Mouse (Mus musculus) C2C12 (cell line): ENCODE measurements around the gene Gm43191. TPM values are rescaled to one million over a fixed set of nuclear protein-coding genes. Genes with fewer than 3 reads are reported as not detected.
"Not testable (repeated sequence)": the region's sequence is repeated elsewhere in the genome, so short reads cannot be mapped to it uniquely, and the experiment has no call there.

Experiments used
- H3K27me3 ChIP-seq: one replicate; pipeline ENCODE4 v1.6.1; 2011; ENCODE audit not compliant: control insufficient read depth, insufficient read depth, insufficient read length
- H3K36me3 ChIP-seq: one replicate; pipeline ENCODE4 v1.6.1; 2011; ENCODE audit not compliant: control insufficient read depth, insufficient read depth
- H3K4me3 ChIP-seq: one replicate; pipeline ENCODE4 v1.5.1; 2011; ENCODE audit warnings: mild to moderate bottlenecking, control low read depth; ENCODE audit not compliant: poor library complexity, insufficient read depth, severe bottlenecking
- H3K79me2 ChIP-seq: one replicate; pipeline ENCODE4 v1.6.1; 2011; ENCODE audit not compliant: control insufficient read depth, insufficient read depth
- H3K79me3 ChIP-seq: one replicate; pipeline ENCODE4 v1.6.1; 2011; ENCODE audit warnings: low read depth, control low read depth
- H3ac ChIP-seq: one replicate; pipeline ENCODE3; 2011; ENCODE audit warnings: low read depth; ENCODE audit not compliant: control insufficient read depth, insufficient read length
- CEBPB ChIP-seq: IDR thresholded peaks from one replicate; pipeline ENCODE4 v1.6.1; 2011; ENCODE audit warnings: low read depth, mild to moderate bottlenecking, control low read depth, moderate library complexity
- CTCF ChIP-seq: IDR thresholded peaks from one replicate; pipeline ENCODE4 v1.5.1; 2011; ENCODE audit not compliant: control insufficient read depth, insufficient read depth, insufficient read length
- FOSL1 ChIP-seq: IDR thresholded peaks from one replicate; pipeline ENCODE4 v1.8.0; 2011; ENCODE audit warnings: mild to moderate bottlenecking, low read length; ENCODE audit not compliant: poor library complexity, insufficient read depth, severe bottlenecking
- MAX ChIP-seq: IDR thresholded peaks from one replicate; pipeline ENCODE4 v1.6.1; 2011; ENCODE audit warnings: mild to moderate bottlenecking, control low read depth
- MYOD1 ChIP-seq: IDR thresholded peaks from one replicate; pipeline ENCODE4 v1.6.1; 2011; ENCODE audit warnings: low read depth; ENCODE audit not compliant: control insufficient read depth, insufficient read length
- MYOG ChIP-seq: IDR thresholded peaks from one replicate; pipeline ENCODE4 v1.6.1; 2011; ENCODE audit not compliant: control insufficient read depth, insufficient read length; ENCODE audit errors: extremely low read depth
- USF1 ChIP-seq: IDR thresholded peaks from one replicate; pipeline ENCODE4 v1.6.1; 2011; ENCODE audit warnings: low read depth, mild to moderate bottlenecking, control low read depth, moderate library complexity
- polyA plus RNA-seq: library from polyadenylated mRNA; unstranded; fragments of >200 nt; fragmentation: generic; extraction: Trizol; gene quantifications from one replicate; pipeline ENCODE4 v1.2.1, GENCODE M21; 2012; ENCODE audit warnings: missing spikeins

Gene Gm43191
- polyA plus RNA-seq, 1 experiment: not detected

DNA sequence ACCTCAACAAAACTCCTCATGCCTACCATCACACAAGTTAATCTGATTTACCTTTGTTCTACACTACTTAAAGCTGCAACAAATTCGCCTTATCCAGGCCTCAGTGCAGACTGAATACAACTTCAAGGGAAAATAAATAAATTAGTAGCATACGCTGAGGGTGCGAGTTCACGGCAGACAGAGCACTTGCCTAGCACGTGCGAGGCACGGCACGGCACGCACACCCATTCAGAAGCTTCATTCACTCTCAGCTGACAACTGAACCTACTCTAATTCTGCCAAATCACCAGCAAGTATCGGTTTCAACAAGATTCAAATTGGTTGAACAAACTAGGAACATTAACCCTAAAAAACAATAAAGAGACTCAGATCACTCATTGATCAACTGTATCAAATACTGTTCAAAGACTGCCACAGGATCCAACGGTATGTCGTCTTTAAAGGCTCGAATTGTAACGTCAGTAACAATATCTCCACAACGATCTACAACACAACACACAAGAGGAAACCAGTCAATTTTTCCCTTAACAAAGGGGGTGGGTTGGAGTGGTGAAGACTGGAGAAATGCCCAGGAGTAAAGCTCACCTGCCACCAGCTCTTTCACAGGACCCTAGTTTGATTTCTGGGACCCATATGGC is 22.0 kb downstream of the Gm43191 start:
- H3K36me3 ChIP-seq: peaks cover 5% of the 10 kb centered on the region
- H3K79me3 ChIP-seq: peaks cover 78% of the 10 kb centered on the region
- no peak for TF ChIP-seq FOSL1
- TF ChIP-seq MYOD1: no peak
- TF ChIP-seq CTCF: no peak
- no peak for TF ChIP-seq CEBPB
- TF ChIP-seq MYOG: no peak
- TF ChIP-seq MAX: no peak
- no peak for TF ChIP-seq USF1
- H3K4me3 ChIP-seq: no peak overlapping the region
- no peaks in the 10 kb centered on the region for H3K27me3 ChIP-seq
- H3ac ChIP-seq: no peak overlapping the region
- peaks cover 83% of the 10 kb centered on the region for H3K79me2 ChIP-seq

DNA sequence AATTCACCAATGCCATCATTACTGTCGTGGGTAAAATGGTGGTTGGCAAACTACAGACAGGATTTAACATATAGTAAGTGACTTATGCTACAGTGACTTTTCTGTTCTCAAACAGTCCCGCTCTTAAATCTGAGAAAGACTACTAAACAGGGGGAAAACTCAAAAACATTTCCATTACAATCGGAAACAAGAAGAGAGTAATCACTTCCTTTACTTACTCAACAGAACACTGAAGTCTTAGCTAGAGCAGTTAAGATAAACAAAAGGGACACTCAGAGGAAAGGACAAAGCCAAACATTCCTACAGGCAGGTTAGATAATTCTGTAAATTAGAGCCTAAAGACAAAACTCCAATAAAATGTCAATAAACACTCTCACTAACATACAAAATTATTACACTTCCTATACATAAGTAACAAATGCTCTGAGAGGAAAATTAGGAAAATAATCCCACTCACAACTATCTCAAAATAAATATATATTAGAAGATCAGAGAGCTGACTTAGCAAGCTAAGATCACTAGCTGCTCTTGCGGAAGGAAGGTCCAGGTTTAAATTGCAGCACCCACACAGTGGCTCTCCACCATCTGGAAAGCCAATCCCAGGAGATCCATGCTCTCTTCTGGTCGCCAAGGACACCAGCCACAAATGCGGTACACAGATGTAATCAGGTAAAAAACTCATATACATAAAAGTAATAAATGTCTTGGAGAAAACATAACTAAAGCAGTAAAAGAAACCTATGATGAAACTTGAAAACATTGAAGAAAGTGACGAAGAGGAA is 24.7 kb downstream of the Gm43191 start:
- Histone ChIP-seq H3ac (no peak overlapping the region), H3K4me3 (no peak overlapping the region), H3K27me3 (no peaks in the 10 kb centered on the region), H3K36me3 (peaks cover 6% of the 10 kb centered on the region), H3K79me3 (peaks cover 93% of the 10 kb centered on the region), H3K79me2 (peaks cover 100% of the 10 kb centered on the region)
- TF ChIP-seq MYOD1: no peak
- no peak for TF ChIP-seq FOSL1
- TF ChIP-seq MAX: no peak
- TF ChIP-seq CEBPB: no peak
- TF ChIP-seq USF1: no peak
- no peak for TF ChIP-seq MYOG
- TF ChIP-seq CTCF: no peak

- peaks cover 19% of the 10 kb centered on the region for H3K36me3 ChIP-seq
- H3K27me3 ChIP-seq, H3ac ChIP-seq, H3K4me3 ChIP-seq: not testable (repeated sequence)
- H3K79me3 ChIP-seq: peaks cover 88% of the 10 kb centered on the region
- H3K79me2 ChIP-seq: peaks cover 100% of the 10 kb centered on the region
Observed at GRCm38 (mm10) chr3:116654051-116654450, 27.0 kb downstream of the Gm43191 start.

DNA sequence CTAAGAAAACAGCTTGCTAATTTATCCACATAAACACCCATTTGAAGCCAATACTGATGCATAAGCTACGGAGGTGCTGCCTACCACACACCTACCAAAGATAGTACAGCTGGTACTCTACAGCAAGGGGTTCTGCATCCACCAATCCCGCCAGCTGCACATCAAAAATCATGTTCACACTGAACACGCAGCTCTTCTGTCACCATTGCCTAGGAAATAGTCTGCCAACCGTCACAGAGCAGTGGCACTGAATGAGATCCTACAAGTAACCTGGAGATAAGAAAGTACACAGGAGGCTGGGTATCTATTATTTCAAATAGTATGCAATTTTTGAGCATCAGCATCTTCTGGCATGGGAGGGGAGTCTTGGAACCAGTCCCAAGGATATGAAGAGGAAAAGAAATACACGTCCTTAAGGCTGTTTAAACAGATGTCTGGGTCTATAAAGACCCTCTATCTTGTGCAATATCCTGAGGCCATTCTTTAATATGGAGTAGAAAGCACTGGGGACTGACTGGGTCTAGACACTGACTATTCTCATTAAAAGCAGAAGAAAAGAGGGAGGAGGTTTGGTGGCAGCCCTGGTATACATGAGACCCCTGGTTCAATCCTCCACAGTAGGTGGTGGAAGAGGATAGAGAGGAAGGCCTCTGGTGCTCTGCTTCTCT is 27.6 kb downstream of the Gm43191 start:
- peaks cover 19% of the 10 kb centered on the region for H3K36me3 ChIP-seq
- peaks cover 99% of the 10 kb centered on the region for H3K79me2 ChIP-seq
- H3K4me3 ChIP-seq: no peak overlapping the region
- H3K27me3 ChIP-seq: no peaks in the 10 kb centered on the region
- H3ac ChIP-seq: no peak overlapping the region
- no peak for TF ChIP-seq CEBPB
- no peak for TF ChIP-seq MYOG
- TF ChIP-seq MYOD1: no peak
- no peak for TF ChIP-seq FOSL1
- TF ChIP-seq USF1: no peak
- TF ChIP-seq MAX: no peak
- no peak for TF ChIP-seq CTCF
- H3K79me3 ChIP-seq: peaks cover 81% of the 10 kb centered on the region

DNA sequence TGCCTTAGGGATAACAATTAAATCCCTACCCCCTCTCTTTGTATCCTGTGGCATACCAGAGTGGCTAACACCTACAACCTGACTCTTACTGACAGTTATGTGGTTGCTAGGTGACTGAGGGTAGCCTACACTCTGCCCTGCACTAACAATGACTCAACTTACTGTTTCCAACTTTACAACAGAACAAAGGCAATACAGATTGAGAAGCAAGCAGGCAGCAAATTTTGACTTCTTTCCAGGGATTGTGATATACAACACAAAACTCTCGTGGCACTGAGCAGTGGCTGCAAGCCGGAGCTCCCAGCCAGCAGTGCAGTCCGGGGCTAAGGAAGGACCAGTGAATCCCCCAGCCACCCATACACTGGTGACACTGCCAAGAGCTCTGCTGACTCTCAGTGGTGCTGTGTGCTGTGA is 29.0 kb downstream of the Gm43191 start:
- no peaks in the 10 kb centered on the region for H3K27me3 ChIP-seq
- TF ChIP-seq MYOG (no peak), FOSL1 (no peak), MAX (no peak), CEBPB (no peak), CTCF (no peak), USF1 (no peak), MYOD1 (no peak)
- H3K36me3 ChIP-seq: peaks cover 24% of the 10 kb centered on the region
- H3K79me2 ChIP-seq: peaks cover 85% of the 10 kb centered on the region
- peaks cover 68% of the 10 kb centered on the region for H3K79me3 ChIP-seq
- H3K4me3 ChIP-seq: no peak overlapping the region
- H3ac ChIP-seq: no peak overlapping the region

GRCm38 (mm10) chr3:116650698-116651097 is 30.4 kb downstream of the Gm43191 start:
- Histone ChIP-seq H3K79me3 (peaks cover 54% of the 10 kb centered on the region), H3K36me3 (peaks cover 38% of the 10 kb centered on the region), H3K79me2 (peaks cover 72% of the 10 kb centered on the region), H3K4me3 (no peak overlapping the region), H3ac (no peak overlapping the region), H3K27me3 (no peaks in the 10 kb centered on the region)
- no peak for TF ChIP-seq CEBPB
- no peak for TF ChIP-seq MYOD1
- no peak for TF ChIP-seq CTCF
- no peak for TF ChIP-seq MYOG
- TF ChIP-seq FOSL1: no peak
- no peak for TF ChIP-seq USF1
- TF ChIP-seq MAX: no peak
